Mouse (Mus musculus) C2C12 (cell line): Measurements from ENCODE around the gene Nupr1.

Source experiments
- CEBPB ChIP-seq: IDR thresholded peaks from one replicate; pipeline ENCODE4 v1.6.1; 2011; ENCODE audit warnings: low read depth, mild to moderate bottlenecking, control low read depth, moderate library complexity
- CTCF ChIP-seq: IDR thresholded peaks from one replicate; pipeline ENCODE4 v1.5.1; 2011; ENCODE audit not compliant: control insufficient read depth, insufficient read depth, insufficient read length
- FOSL1 ChIP-seq: IDR thresholded peaks from one replicate; pipeline ENCODE4 v1.8.0; 2011; ENCODE audit warnings: mild to moderate bottlenecking, low read length; ENCODE audit not compliant: poor library complexity, insufficient read depth, severe bottlenecking
- MYOD1 ChIP-seq: IDR thresholded peaks from one replicate; pipeline ENCODE4 v1.6.1; 2011; ENCODE audit warnings: low read depth; ENCODE audit not compliant: control insufficient read depth, insufficient read length
- MYOG ChIP-seq: IDR thresholded peaks from one replicate; pipeline ENCODE4 v1.6.1; 2011; ENCODE audit not compliant: control insufficient read depth, insufficient read length; ENCODE audit errors: extremely low read depth

- TF ChIP-seq CTCF = no peak
- no peak for TF ChIP-seq CEBPB
- TF ChIP-seq MYOG = no peak
- no peak for TF ChIP-seq FOSL1
- TF ChIP-seq MYOD1 = no peak
These were observed 17.8 kb upstream of the Nupr1 start for GRCm38 (mm10) chr7:126648486-126648885.
